Mouse (Mus musculus) ES-Bruce4 (cell line): ENCODE data around the gene Herc3.

ENCODE experiments used
- CTCF ChIP-seq: IDR thresholded peaks from one replicate; pipeline ENCODE4 v1.8.1; 2011; ENCODE audit warnings: low read depth, low read length
- POLR2A ChIP-seq: IDR thresholded peaks from one replicate; pipeline ENCODE4 v1.8.1; 2011; ENCODE audit warnings: low read length; ENCODE audit not compliant: insufficient read depth

DNA sequence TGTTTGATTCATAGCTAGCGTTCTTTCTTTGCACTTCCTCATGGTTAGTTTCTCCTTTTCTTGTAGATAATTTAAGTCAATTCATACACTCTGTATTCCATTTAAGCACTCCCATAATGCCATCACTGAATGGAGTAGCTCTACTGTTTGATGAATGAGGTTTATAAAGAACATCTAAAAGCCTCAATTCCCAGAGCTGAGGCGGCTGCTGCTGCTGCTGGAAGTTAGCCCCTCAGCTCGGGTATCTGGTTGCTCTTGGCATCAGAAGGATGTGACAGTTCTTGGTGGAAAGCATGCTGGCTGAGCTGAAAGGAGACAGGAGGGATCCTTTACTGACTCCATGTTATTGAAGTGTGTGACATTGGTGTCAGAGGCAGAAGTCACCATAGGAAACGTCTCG, 18.1 kb downstream of the Herc3 start:
- TF ChIP-seq CTCF (no peak), POLR2A (no peak)
